Mouse (Mus musculus): Measurements from ENCODE around the gene Gm28053. TPM values are rescaled to one million over a fixed set of nuclear protein-coding genes. Genes with fewer than 3 reads are reported as not detected.

The Gm28053 gene
- total and polyA plus RNA-seq, 3 experiments: not detected

DNA sequence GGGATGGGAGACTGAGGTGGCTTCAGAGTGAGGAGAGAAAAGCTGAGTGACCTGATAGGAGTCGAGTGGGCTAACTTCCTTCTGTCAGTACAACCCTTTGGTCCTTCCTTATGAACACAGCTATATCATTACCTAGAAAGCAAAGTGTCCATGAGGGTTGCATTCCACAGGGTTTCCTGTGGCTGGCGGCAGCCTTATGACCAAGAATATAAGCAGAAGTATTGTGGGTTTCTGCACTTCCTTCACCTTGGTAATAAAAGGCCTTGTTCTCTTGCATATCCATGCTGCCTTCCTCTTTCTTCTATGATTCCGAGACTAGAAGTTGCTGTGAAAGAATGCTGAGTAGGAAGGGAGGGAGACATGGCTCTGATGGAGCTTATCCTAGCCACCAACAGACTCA, 19.5 kb upstream of the Gm28053 start:
- peaks cover 13% of the 10 kb centered on the region for H3K27me3 ChIP-seq (ENCODE audit: insufficient read depth, low read length)
- H3K4me3 ChIP-seq (ENCODE audit: low read depth, low read length): no peak overlapping the region
- H3K36me3 ChIP-seq (replicated peaks): no peaks in the 10 kb centered on the region
- no peak for ATAC-seq (ENCODE audit: extremely low read depth, insufficient number of reproducible peaks, low FRiP score, poor library complexity, severe bottlenecking)
- DNase-seq (ENCODE audit: low spot score): no peak
- no peaks in the 10 kb centered on the region for H3K9me3 ChIP-seq (replicated peaks)
- TF ChIP-seq CTCF (IDR thresholded peaks at IDR 0.05; ENCODE audit: low read depth, low read length) (no peak), TAL1 (conservative IDR thresholded peaks at IDR 0.05; ENCODE audit: low read depth, low read length) (no peak), GATA1 (IDR thresholded peaks at IDR 0.05; ENCODE audit: borderline replicate concordance, low read length) (no peak), GATA2 (IDR thresholded peaks at IDR 0.05; ENCODE audit: borderline replicate concordance, low read depth, low read length) (no peak), POLR2AphosphoS5 (IDR thresholded peaks at IDR 0.05; ENCODE audit: insufficient replicate concordance, low read depth, low read length) (no peak)
- no peaks in the 10 kb centered on the region for H3K4me1 ChIP-seq (ENCODE audit: insufficient read depth, low read depth, low read length)

DNA sequence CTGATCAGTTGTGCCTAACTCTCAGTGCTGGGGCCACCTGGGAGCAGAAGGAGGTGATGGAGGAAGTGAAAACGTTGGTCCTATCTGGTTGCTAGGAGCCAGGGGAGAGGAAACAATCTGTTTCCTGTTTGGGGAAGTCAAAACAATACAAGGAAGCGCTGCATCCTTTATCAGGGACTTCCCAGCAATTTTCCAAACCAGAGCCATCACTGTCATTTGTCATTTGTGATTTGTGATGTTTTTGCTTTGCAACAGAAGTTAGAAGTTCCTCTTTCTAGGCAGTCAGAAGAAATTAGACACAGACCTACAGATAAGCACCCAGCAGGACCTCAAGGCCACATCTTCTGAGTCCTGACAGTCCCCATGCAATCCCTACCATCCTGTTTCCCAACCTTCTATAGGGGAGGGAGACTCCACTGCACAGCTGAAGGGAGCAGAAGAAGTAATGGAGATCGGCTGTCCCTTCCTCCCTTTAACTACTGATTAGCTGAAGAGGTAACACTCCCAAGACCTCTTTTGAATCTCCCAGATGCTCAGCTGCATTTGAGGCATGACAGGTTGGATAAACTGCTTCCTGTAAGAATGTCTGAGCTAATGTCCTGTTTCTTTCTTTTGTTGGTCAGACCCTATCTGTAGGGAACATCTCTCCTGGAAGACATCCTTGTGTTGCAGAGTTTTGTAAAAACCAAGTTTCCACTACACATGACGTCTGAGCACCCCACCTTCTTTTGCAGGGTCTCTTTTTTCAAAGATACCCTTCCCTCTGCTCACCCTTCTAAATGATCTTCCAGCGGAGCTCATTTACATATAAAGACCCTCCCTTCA, 17.9 kb upstream of the Gm28053 start:
- Histone ChIP-seq H3K4me3 (ENCODE audit: low read depth, low read length) (no peak overlapping the region), H3K9me3 (replicated peaks) (no peaks in the 10 kb centered on the region), H3K27me3 (ENCODE audit: insufficient read depth, low read length) (peaks cover 10% of the 10 kb centered on the region; the same call in 1 of the 2 replicates), H3K36me3 (replicated peaks) (no peaks in the 10 kb centered on the region), H3K4me1 (ENCODE audit: insufficient read depth, low read depth, low read length) (no peaks in the 10 kb centered on the region)
- ATAC-seq (ENCODE audit: extremely low read depth, insufficient number of reproducible peaks, low FRiP score, poor library complexity, severe bottlenecking): no peak
- no peak for TF ChIP-seq TAL1 (conservative IDR thresholded peaks at IDR 0.05; ENCODE audit: low read depth, low read length)
- TF ChIP-seq POLR2AphosphoS5 (IDR thresholded peaks at IDR 0.05; ENCODE audit: insufficient replicate concordance, low read depth, low read length): no peak
- no peak for TF ChIP-seq GATA2 (IDR thresholded peaks at IDR 0.05; ENCODE audit: borderline replicate concordance, low read depth, low read length)
- no peak for TF ChIP-seq CTCF (IDR thresholded peaks at IDR 0.05; ENCODE audit: low read depth, low read length)
- no peak for TF ChIP-seq GATA1 (IDR thresholded peaks at IDR 0.05; ENCODE audit: borderline replicate concordance, low read length)
- DNase-seq (ENCODE audit: low spot score): no peak

DNA sequence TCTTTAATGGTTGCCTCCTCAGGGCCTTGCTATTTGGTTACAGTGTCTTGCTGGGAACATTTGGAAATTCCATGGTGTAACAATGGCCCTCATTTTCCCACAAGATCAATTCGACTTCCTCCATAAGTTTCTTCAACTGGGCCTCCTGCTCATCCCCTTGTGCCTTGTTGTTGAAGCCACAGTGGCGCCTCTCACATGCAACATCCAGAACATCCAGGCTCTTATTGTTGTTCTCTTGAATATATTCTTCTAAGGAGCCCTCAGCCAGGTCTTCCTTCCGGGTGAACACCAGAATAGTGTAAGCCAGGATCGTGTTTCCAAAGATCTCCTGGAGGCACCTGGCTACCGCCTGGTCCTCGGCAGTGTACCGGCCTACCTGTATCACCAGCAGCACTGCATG, 16.3 kb upstream of the Gm28053 start:
- H3K36me3 ChIP-seq (replicated peaks): no peaks in the 10 kb centered on the region
- no peak for ATAC-seq (ENCODE audit: extremely low read depth, insufficient number of reproducible peaks, low FRiP score, poor library complexity, severe bottlenecking)
- no peak for DNase-seq (ENCODE audit: low spot score)
- H3K9me3 ChIP-seq (replicated peaks): no peaks in the 10 kb centered on the region
- no peaks in the 10 kb centered on the region for H3K4me1 ChIP-seq (ENCODE audit: insufficient read depth, low read depth, low read length)
- TF ChIP-seq POLR2AphosphoS5 (IDR thresholded peaks at IDR 0.05; ENCODE audit: insufficient replicate concordance, low read depth, low read length): no peak
- TF ChIP-seq GATA2 (IDR thresholded peaks at IDR 0.05; ENCODE audit: borderline replicate concordance, low read depth, low read length): no peak
- no peak for TF ChIP-seq TAL1 (conservative IDR thresholded peaks at IDR 0.05; ENCODE audit: low read depth, low read length)
- TF ChIP-seq GATA1 (IDR thresholded peaks at IDR 0.05; ENCODE audit: borderline replicate concordance, low read length): no peak
- TF ChIP-seq CTCF (IDR thresholded peaks at IDR 0.05; ENCODE audit: low read depth, low read length): no peak
- peaks cover 15% of the 10 kb centered on the region; the same call in 1 of the 2 replicates for H3K27me3 ChIP-seq (ENCODE audit: insufficient read depth, low read length)
- H3K4me3 ChIP-seq (ENCODE audit: low read depth, low read length): no peak overlapping the region

DNA sequence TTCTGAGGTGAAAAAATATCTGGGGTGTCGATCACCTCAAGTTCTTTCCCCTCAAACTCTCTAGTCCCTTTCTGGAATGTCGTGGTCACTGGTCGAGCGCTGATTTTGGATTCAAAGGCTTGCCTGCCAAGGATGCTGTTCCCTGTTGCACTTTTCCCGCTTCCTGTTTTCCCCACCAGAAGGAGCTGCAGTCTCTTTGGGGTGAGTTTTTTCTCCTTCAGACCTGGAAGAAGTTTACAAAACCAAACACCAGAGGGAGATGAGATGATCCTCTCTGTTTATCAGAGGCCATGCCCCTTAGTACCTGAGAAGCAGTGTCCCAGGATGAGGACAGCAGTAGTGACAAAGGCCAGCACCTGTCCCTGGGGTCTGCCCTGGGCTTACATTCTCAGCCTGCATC, 15.8 kb upstream of the Gm28053 start:
- no peak for TF ChIP-seq GATA1 (IDR thresholded peaks at IDR 0.05; ENCODE audit: borderline replicate concordance, low read length)
- H3K4me3 ChIP-seq (ENCODE audit: low read depth, low read length): no peak overlapping the region
- H3K27me3 ChIP-seq (ENCODE audit: insufficient read depth, low read length): peaks cover 15% of the 10 kb centered on the region; the same call in 1 of the 2 replicates
- no peaks in the 10 kb centered on the region for H3K36me3 ChIP-seq (replicated peaks)
- ATAC-seq (ENCODE audit: extremely low read depth, insufficient number of reproducible peaks, low FRiP score, poor library complexity, severe bottlenecking): no peak
- DNase-seq (ENCODE audit: low spot score): no peak
- H3K4me1 ChIP-seq (ENCODE audit: insufficient read depth, low read depth, low read length): no peaks in the 10 kb centered on the region
- no peaks in the 10 kb centered on the region for H3K9me3 ChIP-seq (replicated peaks)

DNA sequence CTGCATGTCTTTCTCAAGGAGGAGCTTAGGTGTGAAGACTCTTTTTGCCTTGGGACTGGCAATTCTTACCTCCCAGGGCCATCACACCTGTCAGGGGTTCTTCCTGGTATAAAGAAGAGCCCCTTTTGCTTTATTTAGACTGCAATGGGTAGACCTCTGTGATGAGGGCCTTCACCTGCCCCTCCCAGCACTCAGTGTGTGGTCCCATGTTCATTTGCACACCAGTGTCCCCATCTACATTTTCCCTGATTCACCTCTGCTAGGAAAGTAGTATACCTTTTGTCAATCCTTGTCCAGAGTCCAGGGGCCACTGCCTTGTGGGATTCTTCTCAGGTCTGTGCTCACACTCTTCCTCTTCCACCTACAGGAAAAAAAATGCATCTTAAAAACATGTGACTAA, 14.3 kb upstream of the Gm28053 start:
- H3K9me3 ChIP-seq (replicated peaks): no peaks in the 10 kb centered on the region
- no peak for DNase-seq (ENCODE audit: low spot score)
- no peaks in the 10 kb centered on the region for H3K4me1 ChIP-seq (ENCODE audit: insufficient read depth, low read depth, low read length)
- no peak overlapping the region for H3K4me3 ChIP-seq (ENCODE audit: low read depth, low read length)
- no peak for ATAC-seq (ENCODE audit: extremely low read depth, insufficient number of reproducible peaks, low FRiP score, poor library complexity, severe bottlenecking)
- no peak for TF ChIP-seq TAL1 (conservative IDR thresholded peaks at IDR 0.05; ENCODE audit: low read depth, low read length)
- H3K36me3 ChIP-seq (replicated peaks): no peaks in the 10 kb centered on the region
- H3K27me3 ChIP-seq (ENCODE audit: insufficient read depth, low read length): peaks cover 11% of the 10 kb centered on the region; the same call in 1 of the 2 replicates

DNA sequence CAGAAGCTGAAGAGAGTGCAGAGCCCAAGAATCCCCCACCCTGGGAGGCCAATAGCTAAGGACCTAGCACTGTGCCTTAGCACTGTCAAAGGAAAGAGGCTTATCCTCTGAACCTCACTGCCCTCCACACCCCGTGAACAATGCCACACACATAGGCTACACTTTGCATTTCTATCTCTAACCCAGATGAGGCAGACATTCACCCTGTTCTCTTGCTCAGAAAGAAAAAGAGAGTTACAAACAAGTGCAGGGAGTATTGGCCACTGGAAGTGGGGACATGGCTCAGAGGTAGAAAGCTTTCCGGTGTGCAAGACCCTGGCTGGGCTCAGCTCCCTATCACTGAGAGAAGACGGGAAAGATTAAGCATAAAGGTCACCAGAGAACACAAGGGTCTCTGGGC, 12.3 kb upstream of the Gm28053 start:
- ATAC-seq (ENCODE audit: extremely low read depth, insufficient number of reproducible peaks, low FRiP score, poor library complexity, severe bottlenecking) (no peak), DNase-seq (ENCODE audit: low spot score) (no peak)
- H3K27me3 ChIP-seq (ENCODE audit: insufficient read depth, low read length): peaks cover 8% of the 10 kb centered on the region; the same call in 1 of the 2 replicates
- H3K4me3 ChIP-seq (ENCODE audit: low read depth, low read length): no peak overlapping the region
- H3K4me1 ChIP-seq (ENCODE audit: insufficient read depth, low read depth, low read length): no peaks in the 10 kb centered on the region
- H3K36me3 ChIP-seq (replicated peaks): no peaks in the 10 kb centered on the region
- H3K9me3 ChIP-seq (replicated peaks): no peaks in the 10 kb centered on the region
- no peak for TF ChIP-seq CTCF (IDR thresholded peaks at IDR 0.05; ENCODE audit: low read depth, low read length)
- TF ChIP-seq TAL1 (conservative IDR thresholded peaks at IDR 0.05; ENCODE audit: low read depth, low read length): no peak
- no peak for TF ChIP-seq GATA2 (IDR thresholded peaks at IDR 0.05; ENCODE audit: borderline replicate concordance, low read depth, low read length)
- TF ChIP-seq POLR2AphosphoS5 (IDR thresholded peaks at IDR 0.05; ENCODE audit: insufficient replicate concordance, low read depth, low read length): no peak
- TF ChIP-seq GATA1 (IDR thresholded peaks at IDR 0.05; ENCODE audit: borderline replicate concordance, low read length): no peak
